Comparison of ENCODE assay signal across 27 mouse cellular contexts in the genomic region with DNA sequence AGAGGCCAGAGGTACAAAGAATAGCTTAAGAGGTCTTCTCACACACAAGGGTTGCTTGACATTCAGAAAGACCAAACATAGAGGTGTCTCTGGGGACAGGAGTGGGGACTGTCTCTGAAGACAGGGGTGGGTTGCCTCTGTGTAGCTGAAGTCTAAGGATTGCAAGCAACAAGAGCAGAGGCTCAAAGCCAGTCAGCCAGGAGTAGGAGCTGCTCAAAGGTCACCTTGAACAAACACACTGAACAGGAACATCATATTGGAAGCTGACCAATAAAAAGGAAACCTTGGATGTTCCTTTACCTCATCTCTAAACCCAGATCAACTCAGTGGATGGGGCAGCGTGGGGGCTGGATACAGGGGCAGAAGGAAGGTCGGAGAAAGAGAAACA. TPM values are rescaled to one million over a fixed set of nuclear protein-coding genes. Genes with fewer than 3 reads are reported as not detected.
DNase-seq lines count a peak whose midpoint lies in the region; ATAC-seq and TF ChIP-seq lines count a peak whose summit lies in the region.
"Had no signal": no experiment of that assay in that cellular context is flagged by ENCODE, and none has a peak within 500 bp of the region (broad histone marks: within the 10 kb centered on the region; RNA-seq: fewer than 3 reads in every experiment).

No protein-coding gene starts in this region.

- H3K4me1 ChIP-seq in heart, embryonic 15.5 days (replicated peaks): peaks cover 51% of the 10 kb centered on the region
- no peaks in the 10 kb centered on the region for H3K4me1 ChIP-seq in heart, adult 2 months (ENCODE audit: control insufficient read depth, insufficient read depth, low read length)
- peaks cover 25% of the 10 kb centered on the region for H3K4me1 ChIP-seq in intestine, embryonic 15.5 days (replicated peaks)
- H3K4me1 ChIP-seq in liver, embryonic 15.5 days (replicated peaks): peaks cover 24% of the 10 kb centered on the region
- no peaks in the 10 kb centered on the region; the same call in 1 of the 2 replicates for H3K4me1 ChIP-seq in stomach, postnatal 0 days (replicated peaks; ENCODE audit: control insufficient read depth, insufficient read depth)
- H3K4me1 ChIP-seq: forebrain, embryonic 15.5 days; neural tube, embryonic 15.5 days had no signal

- H3K27ac ChIP-seq in heart, embryonic 15.5 days: peak overlapping the region; percentile 72; the same call in 1 of the 2 replicates
- no peak overlapping the region for H3K27ac ChIP-seq in heart, adult 2 months
- 0 out of 2 replicates have a peak overlapping the region, but pooled peaks have one; percentile 32 for H3K27ac ChIP-seq in intestine, embryonic 15.5 days
- peak overlapping the region; percentile 55 for H3K27ac ChIP-seq in liver, embryonic 15.5 days (replicated peaks)
- 0 out of 2 replicates have a peak overlapping the region, but pooled peaks have one; percentile 45 for H3K27ac ChIP-seq in stomach, postnatal 0 days (replicated peaks)
- H3K27ac ChIP-seq: forebrain, embryonic 15.5 days; hindbrain, embryonic 15.5 days; kidney, postnatal 0 days; limb, embryonic 15.5 days; midbrain, embryonic 13.5 days; neural tube, embryonic 15.5 days had no signal

- no peak for TF ChIP-seq CTCF in heart, adult 2 months (IDR thresholded peaks at IDR 0.05)
- TF ChIP-seq CTCF in stomach, postnatal 0 days (IDR thresholded peaks at IDR 0.05; ENCODE audit: low read depth): no peak

- no peak for ATAC-seq in heart, embryonic 15.5 days (replicated peaks; ENCODE audit: insufficient number of reproducible peaks, insufficient read depth, low FRiP score, low read depth)
- ATAC-seq in intestine, embryonic 15.5 days: 0 out of 2 replicates have a peak, but pooled peaks have one; percentile 34
- peak; percentile 33; the same call in 1 of the 2 replicates for ATAC-seq in liver, embryonic 15.5 days (ENCODE audit: insufficient read depth)
- ATAC-seq in stomach, postnatal 0 days (ENCODE audit: low FRiP score, low TSS enrichment): no peak
- ATAC-seq: forebrain, embryonic 15.5 days; midbrain, embryonic 13.5 days had no signal

- 68% methylated on average over 2 of the region's 2 CpGs for WGBS in heart, embryonic 15.5 days
- WGBS in heart, adult 2 months: 72% methylated on average over 2 of the region's 2 CpGs
- 62% methylated on average over 2 of the region's 2 CpGs for WGBS in intestine, embryonic 15.5 days
- 32% methylated on average over 2 of the region's 2 CpGs for WGBS in liver, embryonic 15.5 days (ENCODE audit: insufficient replicate concordance)
- 74% methylated on average over 2 of the region's 2 CpGs for WGBS in stomach, postnatal 0 days

- no peaks in the 10 kb centered on the region for H3K36me3 ChIP-seq in heart, embryonic 15.5 days
- no peaks in the 10 kb centered on the region for H3K36me3 ChIP-seq in heart, adult 2 months (ENCODE audit: control insufficient read depth, insufficient read depth, low read length)
- H3K36me3 ChIP-seq in intestine, embryonic 15.5 days: no peaks in the 10 kb centered on the region
- no peaks in the 10 kb centered on the region for H3K36me3 ChIP-seq in liver, embryonic 15.5 days (replicated peaks)
- no peaks in the 10 kb centered on the region for H3K36me3 ChIP-seq in stomach, postnatal 0 days (ENCODE audit: control insufficient read depth, insufficient read depth, low read length)
- H3K36me3 ChIP-seq: forebrain, embryonic 15.5 days; heart, embryonic 12.5 days; hindbrain, embryonic 15.5 days; limb, embryonic 15.5 days; midbrain, embryonic 13.5 days; neural tube, embryonic 15.5 days had no signal

- H3K79me2 ChIP-seq in heart, adult 2 months (replicated peaks; ENCODE audit: control insufficient read depth, insufficient read depth, low read length): no peaks in the 10 kb centered on the region

- intact Hi-C loops in heart, adult 2 months (cut with DNase I): no loop called here
- intact Hi-C loops in left cerebral cortex, postnatal 10 days (cut with DNase I): no loop called here

- no peaks in the 10 kb centered on the region for H3K27me3 ChIP-seq in heart, embryonic 15.5 days
- no peaks in the 10 kb centered on the region for H3K27me3 ChIP-seq in heart, adult 2 months (ENCODE audit: control insufficient read depth, insufficient read depth, low read length)
- H3K27me3 ChIP-seq in intestine, embryonic 15.5 days (replicated peaks): no peaks in the 10 kb centered on the region
- H3K27me3 ChIP-seq in liver, embryonic 15.5 days: no peaks in the 10 kb centered on the region
- no peaks in the 10 kb centered on the region for H3K27me3 ChIP-seq in stomach, postnatal 0 days (ENCODE audit: control insufficient read depth, insufficient read depth, low read length)
- H3K27me3 ChIP-seq: forebrain, embryonic 15.5 days; heart, embryonic 12.5 days; hindbrain, embryonic 15.5 days; limb, embryonic 15.5 days; midbrain, embryonic 13.5 days; neural tube, embryonic 15.5 days had no signal

- no peak for TF ChIP-seq POLR2A in heart, adult 2 months (IDR thresholded peaks at IDR 0.05; ENCODE audit: insufficient read depth, low read depth, low read length)

- no peak for TF ChIP-seq EP300 in heart, adult 2 months (IDR thresholded peaks at IDR 0.05; ENCODE audit: insufficient read depth, low read depth, low read length)
- no peak for TF ChIP-seq EP300 in stomach, postnatal 0 days (optimal IDR thresholded peaks at IDR 0.05)

- H3K9me3 ChIP-seq in heart, embryonic 15.5 days (replicated peaks): no peaks in the 10 kb centered on the region
- H3K9me3 ChIP-seq in intestine, embryonic 15.5 days: no peaks in the 10 kb centered on the region
- no peaks in the 10 kb centered on the region for H3K9me3 ChIP-seq in liver, embryonic 15.5 days (replicated peaks)
- no peaks in the 10 kb centered on the region for H3K9me3 ChIP-seq in stomach, postnatal 0 days (ENCODE audit: control insufficient read depth, low read length)
- H3K9me3 ChIP-seq: forebrain, embryonic 15.5 days; heart, embryonic 12.5 days; hindbrain, embryonic 15.5 days; limb, embryonic 15.5 days; midbrain, embryonic 13.5 days; neural tube, embryonic 15.5 days had no signal

- H3K4me2 ChIP-seq in heart, embryonic 15.5 days: no peak overlapping the region
- H3K4me2 ChIP-seq in intestine, embryonic 15.5 days (replicated peaks): no peak overlapping the region
- H3K4me2 ChIP-seq in liver, embryonic 15.5 days: peak overlapping the region; percentile 3; the same call in 1 of the 2 replicates
- H3K4me2 ChIP-seq in stomach, postnatal 0 days (replicated peaks; ENCODE audit: low read depth): no peak overlapping the region
- H3K4me2 ChIP-seq: forebrain, embryonic 15.5 days; heart, embryonic 12.5 days; hindbrain, embryonic 15.5 days; limb, embryonic 15.5 days; midbrain, embryonic 13.5 days; neural tube, embryonic 15.5 days had no signal

- no peak for DNase-seq in heart, adult 2 months
- no peak for DNase-seq in stomach, postnatal 0 days (ENCODE audit: low spot score)
- DNase-seq in kidney, postnatal 14 days: no peak
- DNase-seq in left cerebral cortex, postnatal 10 days (ENCODE audit: extremely low spot score in 1 of 2, low spot score in 2 of 2): no peak
- DNase-seq: B cell, adult 2 months; cerebellum, adult 18-20 months; cerebellum, postnatal 36 days; gastrocnemius, postnatal 25 days; heart, postnatal 36 days; kidney, adult 18-20 months; lung, postnatal 10 days; spleen, adult 18-20 months had no signal

- H3K9ac ChIP-seq in heart, embryonic 15.5 days: no peak overlapping the region
- no peak overlapping the region for H3K9ac ChIP-seq in heart, adult 2 months (ENCODE audit: low read depth, low read length)
- H3K9ac ChIP-seq in intestine, embryonic 15.5 days: no peak overlapping the region
- no peak overlapping the region for H3K9ac ChIP-seq in liver, embryonic 15.5 days
- no peak overlapping the region for H3K9ac ChIP-seq in stomach, postnatal 0 days (ENCODE audit: low read length)
- H3K9ac ChIP-seq: forebrain, embryonic 15.5 days; heart, embryonic 12.5 days; hindbrain, embryonic 15.5 days; limb, embryonic 15.5 days; midbrain, embryonic 13.5 days; neural tube, embryonic 15.5 days had no signal

- H3K4me3 ChIP-seq in heart, embryonic 15.5 days: no peak overlapping the region
- no peak overlapping the region for H3K4me3 ChIP-seq in heart, adult 2 months
- no peak overlapping the region for H3K4me3 ChIP-seq in intestine, embryonic 15.5 days (replicated peaks)
- H3K4me3 ChIP-seq in liver, embryonic 15.5 days (replicated peaks): no peak overlapping the region
- no peak overlapping the region for H3K4me3 ChIP-seq in stomach, postnatal 0 days (ENCODE audit: low read depth, low read length)
- H3K4me3 ChIP-seq: erythroblast, embryonic 14.5 days; forebrain, embryonic 15.5 days; heart, embryonic 12.5 days; hindbrain, embryonic 15.5 days; limb, embryonic 15.5 days; midbrain, embryonic 13.5 days; myocyte; neural tube, embryonic 15.5 days had no signal

RNA-seq across cellular contexts. Expression of gene Gpr55, which starts 0.9 kb away (rescaled TPM):
- 0.06 and 0.08 TPM in 2 replicates for polyA plus RNA-seq in heart, embryonic 15.5 days (2015; fragmentation: Nextera tagmentation; extraction: Ambion mirVana)
- total RNA-seq in heart, adult 2 months (2021): not detected
- 0.03 TPM in 1 of 2 replicates, not detected in the other for polyA plus RNA-seq in heart, adult 2 months (2012; rRNA removed)
- polyA plus RNA-seq in intestine, embryonic 15.5 days (2015; fragmentation: Nextera tagmentation; extraction: Ambion mirVana): 0.04 and 0.10 TPM in 2 replicates
- polyA plus RNA-seq in liver, embryonic 15.5 days (2015; fragmentation: Nextera tagmentation; extraction: Ambion mirVana): 0.02 and 0.09 TPM in 2 replicates
- 0.08 and 0.16 TPM in 2 replicates for polyA plus RNA-seq in stomach, postnatal 0 days (2015; fragmentation: Nextera tagmentation; extraction: Ambion mirVana)
- under 1 TPM in 1 of 2 experiments, not detected in 1; 0.08 TPM for total RNA-seq in left cerebral cortex, postnatal 10 days (2021)
- total RNA-seq: gastrocnemius, postnatal 25 days; heart, postnatal 36 days had no signal
- polyA plus RNA-seq: embryonic facial prominence, embryonic 11.5 days; erythroblast, embryonic 14.5 days; myocyte had no signal

RNA-seq across cellular contexts. Expression of gene 4933407L21Rik, which starts 31.6 kb away (rescaled TPM):
- 0.04 and 0.18 TPM in 2 replicates for polyA plus RNA-seq in heart, embryonic 15.5 days (2015; fragmentation: Nextera tagmentation; extraction: Ambion mirVana)
- total RNA-seq in heart, adult 2 months (2021): not detected
- polyA plus RNA-seq in heart, adult 2 months (2012; rRNA removed): not detected in 2 replicates
- polyA plus RNA-seq in intestine, embryonic 15.5 days (2015; fragmentation: Nextera tagmentation; extraction: Ambion mirVana): 0.32 and 0.34 TPM in 2 replicates
- not detected in 2 replicates for polyA plus RNA-seq in liver, embryonic 15.5 days (2015; fragmentation: Nextera tagmentation; extraction: Ambion mirVana)
- polyA plus RNA-seq in stomach, postnatal 0 days (2015; fragmentation: Nextera tagmentation; extraction: Ambion mirVana): 0.16 and 0.18 TPM in 2 replicates
- 1 to 10 TPM; 6.3 to 7.8 TPM for total RNA-seq in left cerebral cortex, postnatal 10 days (2021)
- total RNA-seq: gastrocnemius, postnatal 25 days; heart, postnatal 36 days had no signal
- polyA plus RNA-seq: embryonic facial prominence, embryonic 11.5 days; erythroblast, embryonic 14.5 days; heart, embryonic 12.5 days; myocyte had no signal

RNA-seq across cellular contexts. Expression of gene Spata3, which starts 56.7 kb away (rescaled TPM):
- polyA plus RNA-seq in heart, embryonic 15.5 days (2015; fragmentation: Nextera tagmentation; extraction: Ambion mirVana): not detected in 2 replicates
- not detected for total RNA-seq in heart, adult 2 months (2021)
- polyA plus RNA-seq in heart, adult 2 months (2012; rRNA removed): 0.67 and 0.80 TPM in 2 replicates
- not detected in 2 replicates for polyA plus RNA-seq in intestine, embryonic 15.5 days (2015; fragmentation: Nextera tagmentation; extraction: Ambion mirVana)
- 0.24 and 0.26 TPM in 2 replicates for polyA plus RNA-seq in liver, embryonic 15.5 days (2015; fragmentation: Nextera tagmentation; extraction: Ambion mirVana)
- not detected in 2 replicates for polyA plus RNA-seq in stomach, postnatal 0 days (2015; fragmentation: Nextera tagmentation; extraction: Ambion mirVana)
- total RNA-seq in left cerebral cortex, postnatal 10 days (2021): under 1 TPM; 0.62 to 0.89 TPM
- total RNA-seq: adrenal gland, postnatal 4 days; gastrocnemius, postnatal 25 days; heart, postnatal 36 days; megakaryocyte, adult 5-6 weeks had no signal
- polyA plus RNA-seq: embryonic facial prominence, embryonic 11.5 days; erythroblast, embryonic 14.5 days; heart, embryonic 12.5 days; limb, embryonic 15.5 days; midbrain, embryonic 13.5 days; myocyte had no signal

Comparison
In these comparisons a context has a peak if more than half of its experiments do, and no peak if none do; other contexts are left out.
1. ATAC-seq: peak in intestine, embryonic 15.5 days (single experiment) and liver, embryonic 15.5 days (single experiment); none in heart, embryonic 15.5 days (single experiment) and stomach, postnatal 0 days (single experiment).